Mouse (Mus musculus) embryo, embryonic 9.5 days (tissue): Measurements from ENCODE around the gene Slc44a5.
A peak's percentile ranks its signal among the peaks of the same experiment; 100 is the strongest.
"Not testable (repeated sequence)": the region's sequence is repeated elsewhere in the genome, so short reads cannot be mapped to it uniquely, and the experiment has no call there.

Experiments used
- DNase-seq: peaks from one replicate; pipeline ENCODE4 v3.0.0-alpha.2; 2017; ENCODE audit errors: extremely low spot score

Gene Slc44a5

DNA sequence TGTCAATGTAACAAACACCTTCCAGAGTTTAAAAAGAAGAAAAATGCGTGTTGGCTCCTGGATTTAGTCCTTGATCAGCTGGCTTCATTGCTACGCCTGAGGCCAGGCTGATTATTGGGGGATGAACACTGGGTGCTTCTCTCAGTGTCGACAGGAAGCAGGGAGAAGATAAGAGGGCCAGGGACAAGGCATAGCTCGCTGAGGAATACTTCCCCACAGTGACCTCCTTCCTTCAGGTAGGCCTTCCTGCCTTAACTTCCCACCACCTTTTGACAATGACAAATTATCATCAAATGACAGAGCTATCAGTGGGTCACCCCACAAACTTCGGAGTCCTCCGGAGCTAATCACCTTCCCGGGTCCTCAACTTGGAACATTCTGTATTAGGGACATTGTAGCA is 242.1 kb downstream of the Slc44a5 start:
- no peak for DNase-seq

GRCm38 (mm10) chr3:154215779-154216178 is 242.5 kb downstream of the Slc44a5 start:
- DNase-seq: no peak

DNA sequence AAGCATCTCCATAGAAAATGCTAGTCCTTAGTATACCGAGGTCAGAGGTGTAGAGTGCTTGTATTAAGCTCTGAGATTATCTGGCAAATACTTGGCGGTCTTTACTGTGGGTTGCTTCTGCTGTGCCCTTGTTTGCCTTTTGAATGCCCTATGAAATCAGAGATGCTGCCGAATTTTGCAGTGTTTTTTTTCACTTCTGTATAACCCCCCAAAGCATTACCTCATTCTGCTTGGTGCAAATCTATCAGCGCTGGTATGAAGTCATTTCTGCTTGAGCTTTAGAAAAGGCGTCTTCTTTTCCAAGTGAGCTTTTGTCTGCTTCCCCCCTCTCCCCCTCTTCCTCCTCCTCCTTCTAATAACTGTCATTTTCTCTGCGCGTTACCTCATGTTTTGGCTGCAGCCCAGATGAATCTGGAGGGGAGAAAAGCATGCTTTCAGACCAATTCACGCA is 248.9 kb downstream of the Slc44a5 start:
- no peak for DNase-seq

DNA sequence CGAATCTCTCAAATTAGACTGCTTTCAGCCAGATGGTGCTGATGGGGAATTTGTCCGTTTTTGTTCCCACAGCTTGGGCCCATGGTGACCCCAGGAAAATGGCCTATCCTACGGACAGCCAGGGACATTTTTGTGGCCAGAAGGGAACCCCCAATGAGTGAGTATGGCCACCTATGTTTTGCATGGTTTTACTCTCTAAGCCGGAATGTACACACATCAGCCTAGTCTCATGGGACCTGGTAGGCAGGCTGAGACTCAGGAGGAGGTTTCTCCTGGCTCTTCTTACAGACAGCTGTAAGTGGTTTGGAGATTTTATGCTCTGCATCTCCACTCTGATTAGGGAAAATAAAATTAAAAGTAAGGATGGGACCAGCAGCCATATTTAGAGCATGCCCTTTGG is 249.5 kb downstream of the Slc44a5 start:
- DNase-seq: no peak

GRCm38 (mm10) chr3:154226100-154226752 is 253.0 kb downstream of the Slc44a5 start:
- peak; percentile 69 for DNase-seq

DNA sequence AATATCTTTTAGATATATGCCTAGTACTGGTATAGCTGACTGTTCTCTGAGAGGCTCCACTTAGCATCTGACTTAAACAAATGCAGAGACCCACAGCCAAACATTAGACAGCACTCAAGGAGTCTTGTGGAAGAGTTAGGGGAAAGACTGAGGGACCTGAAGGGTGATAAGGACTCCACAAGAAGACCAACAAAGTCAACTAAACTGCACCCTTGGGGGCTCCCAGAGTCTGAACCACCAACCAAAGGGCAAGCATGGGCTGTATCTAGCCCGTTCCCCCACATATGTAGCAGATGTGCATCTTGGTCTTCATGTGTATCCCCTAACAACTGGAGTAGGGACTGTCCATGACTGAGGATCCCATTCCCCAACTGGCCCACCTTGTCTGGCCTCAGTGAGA is 271.7 kb downstream of the Slc44a5 start:
- DNase-seq: no peak

GRCm38 (mm10) chr3:154251486-154251885 is 278.2 kb downstream of the Slc44a5 start:
- no peak for DNase-seq

DNA sequence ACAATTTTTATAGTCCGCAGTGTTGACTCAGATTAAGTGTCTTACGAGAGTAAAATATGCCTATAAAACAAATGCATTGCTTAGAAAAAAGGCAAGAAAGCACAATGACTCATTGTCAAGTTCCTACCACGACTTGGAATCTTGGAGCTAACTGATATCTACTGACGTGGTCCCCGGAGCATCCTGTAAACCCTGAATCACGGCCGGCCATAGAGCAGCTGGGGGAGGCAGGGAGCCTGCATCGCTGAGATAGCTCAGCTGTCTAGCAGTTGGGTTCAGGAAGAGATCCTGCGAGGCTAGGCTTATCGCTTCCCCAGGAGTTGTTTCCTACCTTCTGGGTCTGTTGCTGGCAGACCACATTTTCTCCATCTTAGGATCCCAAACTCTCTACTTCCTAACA is 279.0 kb downstream of the Slc44a5 start:
- DNase-seq: no peak

DNA sequence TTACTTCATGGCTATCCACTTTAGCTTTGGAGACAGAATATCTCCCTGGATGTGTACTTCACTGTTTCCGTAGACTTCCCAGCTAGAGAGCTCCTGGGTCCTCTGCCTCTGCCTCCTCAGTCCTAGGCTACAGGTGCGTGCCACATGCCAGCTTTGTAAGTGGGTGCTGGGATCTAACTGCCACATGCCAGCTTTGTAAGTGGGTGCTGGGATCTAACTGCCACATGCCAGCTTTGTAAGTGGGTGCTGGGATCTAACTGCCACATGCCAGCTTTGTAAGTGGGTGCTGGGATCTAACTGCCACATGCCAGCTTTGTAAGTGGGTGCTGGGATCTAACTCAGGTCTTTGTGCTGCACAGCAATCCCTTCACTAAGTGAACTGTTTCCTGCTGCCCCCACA is 281.0 kb downstream of the Slc44a5 start:
- DNase-seq: not testable (repeated sequence)

DNA sequence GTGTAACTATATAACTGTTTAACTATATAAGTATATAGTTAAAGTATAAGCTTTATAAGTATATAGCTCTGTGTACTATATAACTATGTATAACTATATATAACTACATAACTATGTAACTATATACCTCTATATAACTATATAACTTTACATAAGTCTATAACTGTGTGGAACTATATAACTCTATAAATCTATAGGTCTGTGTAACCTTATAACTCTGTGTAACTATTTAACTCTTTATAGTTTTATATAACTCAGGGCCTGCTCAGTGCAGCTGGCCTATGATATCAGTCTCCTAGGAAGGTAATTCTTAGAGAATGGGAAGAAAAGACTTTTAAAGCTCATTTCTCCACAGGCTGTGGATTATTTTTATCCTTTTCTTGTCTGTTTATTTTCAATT is 284.1 kb downstream of the Slc44a5 start:
- DNase-seq: no peak

- no peak for DNase-seq
These were observed 295.1 kb downstream of the Slc44a5 start for GRCm38 (mm10) chr3:154268313-154268712.

DNA sequence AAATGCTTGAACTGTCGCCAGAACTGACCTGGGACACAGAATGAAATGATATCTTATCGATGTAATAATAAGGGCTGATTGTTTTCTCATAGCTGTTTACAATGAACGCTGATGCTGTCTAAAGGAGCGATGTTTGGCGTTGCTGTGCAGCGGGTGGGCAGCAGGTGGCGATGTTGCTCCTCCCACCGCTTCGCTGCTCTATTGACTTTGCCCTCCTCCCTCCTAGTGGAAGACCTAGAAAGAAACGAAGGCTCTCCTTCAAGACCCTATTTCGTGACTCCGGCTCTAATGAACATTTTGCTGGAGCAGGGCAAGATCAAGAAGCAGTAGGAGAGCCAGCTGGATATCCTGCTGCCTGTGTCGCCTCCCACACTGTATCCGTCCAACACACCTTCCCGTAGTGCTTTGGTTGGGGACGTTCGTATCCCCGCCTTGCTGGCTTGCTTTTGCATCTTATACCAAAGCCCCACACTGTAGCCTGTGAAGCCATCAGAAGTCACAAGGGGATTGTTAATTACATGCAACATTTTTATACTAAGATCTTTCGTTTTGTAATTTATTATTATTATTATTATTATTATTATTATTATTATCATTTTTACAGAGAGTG is 296.6 kb downstream of the Slc44a5 start:
- DNase-seq: peak; percentile 83

GRCm38 (mm10) chr3:154274681-154275080 is 301.4 kb downstream of the Slc44a5 start:
- no peak for DNase-seq

DNA sequence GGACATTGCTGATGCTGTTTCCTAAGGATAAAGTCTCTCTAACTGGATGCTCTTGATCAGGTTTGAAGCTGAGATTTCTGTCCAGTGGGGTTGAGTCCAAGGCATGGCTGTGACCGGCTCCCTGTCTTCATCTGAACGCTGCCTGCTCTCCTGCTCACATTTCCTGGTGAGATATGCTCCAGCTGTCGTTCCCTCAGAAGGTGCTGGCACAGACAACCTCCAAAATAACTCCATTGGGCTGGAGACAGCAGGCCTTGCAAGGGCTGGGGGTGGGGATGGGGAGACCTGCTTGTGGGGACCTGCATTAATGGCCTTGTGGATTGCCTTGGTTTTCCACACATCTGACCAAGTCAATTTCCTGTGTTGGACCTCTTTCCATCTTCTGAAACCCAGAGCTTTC is 311.0 kb downstream of the Slc44a5 start:
- no peak for DNase-seq

DNA sequence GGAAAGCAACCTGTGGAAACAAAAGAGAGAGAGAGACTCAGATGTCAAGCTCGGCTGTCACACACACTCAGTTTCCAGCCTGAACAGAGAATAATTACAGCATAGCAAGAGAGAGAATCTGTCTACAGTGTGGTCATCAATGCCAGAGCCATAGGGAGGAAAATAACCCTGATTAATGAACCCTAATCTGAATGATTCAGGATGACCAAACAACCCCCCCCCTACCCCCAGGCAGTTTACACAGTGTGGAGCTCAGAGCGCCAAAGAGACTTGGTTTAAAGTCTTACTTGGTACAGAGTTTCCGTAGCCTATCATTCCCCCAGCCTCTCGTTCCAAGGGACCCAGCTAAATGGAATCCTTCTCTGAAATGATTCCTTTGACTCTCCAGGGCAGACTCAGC is 312.1 kb downstream of the Slc44a5 start:
- DNase-seq: no peak

DNA sequence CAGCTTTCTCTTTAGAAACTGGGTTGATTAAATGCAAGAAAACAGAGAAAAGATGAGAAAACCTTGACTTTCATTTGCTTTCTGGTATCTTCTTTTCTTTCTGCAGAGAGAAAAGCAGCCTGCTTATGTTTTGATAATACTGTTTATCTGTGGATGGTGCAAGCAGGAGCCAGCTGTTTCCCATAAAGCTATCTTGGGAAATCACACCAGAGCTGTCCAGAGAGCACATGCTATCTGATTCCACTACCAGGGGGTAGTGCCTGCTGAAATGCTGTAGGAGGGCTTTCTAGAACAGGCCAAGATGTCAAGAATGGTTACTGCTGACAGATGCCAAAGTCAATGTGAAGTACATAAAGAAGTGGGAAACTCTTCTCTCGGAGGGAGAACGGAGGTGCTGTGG is 314.0 kb downstream of the Slc44a5 start:
- DNase-seq: no peak

DNA sequence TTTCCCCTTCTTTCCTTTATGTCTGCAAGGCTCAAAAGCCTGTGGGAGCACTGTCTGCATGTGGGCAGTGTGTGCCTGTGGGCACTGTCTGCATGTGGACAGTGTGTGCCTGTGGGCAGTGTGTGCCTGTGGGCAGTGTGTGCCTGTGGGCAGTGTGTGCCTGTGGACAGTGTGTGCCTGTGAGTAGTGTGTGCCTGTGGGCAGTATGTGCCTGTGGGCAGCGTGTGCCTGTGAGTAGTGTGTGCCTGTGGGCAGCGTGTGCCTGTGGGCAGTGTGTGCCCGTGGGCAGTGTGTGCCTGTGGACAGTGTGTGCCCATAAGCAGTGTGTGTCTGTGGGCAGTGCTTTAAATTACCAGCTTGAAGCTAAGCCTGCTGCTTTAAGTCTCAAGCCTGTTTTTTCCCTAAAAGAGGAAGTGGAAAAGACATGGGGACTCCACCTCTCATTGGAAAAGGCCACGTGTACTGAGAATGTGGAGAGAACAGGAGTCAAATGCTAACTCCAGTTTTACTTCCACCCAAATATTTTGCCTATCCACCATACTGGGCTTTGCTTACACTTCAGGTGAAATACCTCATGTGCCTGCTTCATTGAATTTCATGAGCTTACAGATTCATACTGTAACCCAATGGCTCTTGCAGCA is 315.3 kb downstream of the Slc44a5 start:
- no peak for DNase-seq

DNA sequence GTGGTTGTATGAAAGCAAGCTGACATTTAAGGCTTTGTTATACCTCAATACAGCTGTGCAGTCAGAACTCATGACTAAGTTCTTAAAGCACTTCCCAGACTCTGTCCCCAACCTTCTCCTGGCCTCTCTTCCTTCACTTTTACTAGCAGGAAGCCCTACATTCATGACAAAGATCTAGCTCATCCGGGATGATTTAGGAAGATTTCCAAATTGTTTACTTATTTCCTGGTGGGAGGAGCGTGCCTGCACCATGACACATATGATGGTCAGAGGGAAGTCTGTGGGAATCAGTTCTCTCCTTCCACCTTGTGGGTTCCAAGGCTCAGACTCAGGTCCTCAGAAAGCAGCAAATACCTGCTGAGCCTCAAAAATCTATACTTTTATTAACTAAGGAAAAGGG is 317.1 kb downstream of the Slc44a5 start:
- DNase-seq: no peak

DNA sequence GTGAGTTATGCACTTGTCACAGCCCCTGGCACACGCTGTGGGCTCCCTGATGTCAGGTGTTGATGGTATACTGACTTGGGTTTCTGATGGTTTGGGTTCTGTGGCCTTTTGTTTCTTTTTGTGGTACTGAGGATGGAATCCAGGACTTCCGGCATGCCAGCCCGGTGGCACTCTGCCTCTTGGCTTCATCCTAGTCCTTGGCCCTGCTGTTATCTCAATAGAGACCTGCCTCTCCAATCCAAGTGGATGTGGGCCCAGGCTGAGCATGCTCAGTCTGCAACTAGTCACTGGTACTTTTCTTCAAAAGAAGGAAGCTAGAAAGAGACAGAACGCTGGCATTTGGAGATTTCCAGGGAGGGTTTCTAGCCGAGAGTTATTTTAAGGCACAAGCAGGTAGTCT is 318.9 kb downstream of the Slc44a5 start:
- DNase-seq: no peak

DNA sequence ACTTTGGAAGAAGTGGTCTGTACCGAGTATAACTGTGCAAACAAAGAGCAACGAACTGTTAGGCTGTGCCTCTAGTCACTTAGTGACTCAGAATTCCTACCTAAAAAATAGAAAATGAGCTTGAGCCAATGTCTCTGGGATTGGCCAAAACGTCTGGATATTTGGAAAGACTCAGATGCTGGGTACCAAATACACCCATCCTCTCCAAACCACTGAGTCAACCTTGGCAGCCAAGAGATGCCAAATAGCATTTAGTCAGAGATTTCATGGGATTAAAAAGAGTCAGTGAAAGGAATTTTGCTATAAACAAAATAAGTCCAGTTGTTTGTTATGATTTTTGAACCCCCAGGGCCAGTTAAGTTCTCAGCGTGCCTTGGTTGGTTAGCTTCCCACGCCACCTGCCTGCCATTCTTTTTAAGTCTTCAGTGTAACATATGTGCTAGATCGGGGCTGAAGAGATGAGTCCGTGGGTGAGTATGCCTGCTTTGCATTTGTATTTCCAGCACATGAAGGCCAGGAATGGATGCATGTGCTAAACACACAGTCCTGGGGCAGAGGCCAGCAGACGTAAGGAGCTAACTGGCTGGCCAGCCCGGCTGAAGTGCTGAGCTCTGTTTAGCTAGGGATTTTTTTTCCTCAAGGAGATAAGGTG is 320.7 kb downstream of the Slc44a5 start:
- no peak for DNase-seq

DNA sequence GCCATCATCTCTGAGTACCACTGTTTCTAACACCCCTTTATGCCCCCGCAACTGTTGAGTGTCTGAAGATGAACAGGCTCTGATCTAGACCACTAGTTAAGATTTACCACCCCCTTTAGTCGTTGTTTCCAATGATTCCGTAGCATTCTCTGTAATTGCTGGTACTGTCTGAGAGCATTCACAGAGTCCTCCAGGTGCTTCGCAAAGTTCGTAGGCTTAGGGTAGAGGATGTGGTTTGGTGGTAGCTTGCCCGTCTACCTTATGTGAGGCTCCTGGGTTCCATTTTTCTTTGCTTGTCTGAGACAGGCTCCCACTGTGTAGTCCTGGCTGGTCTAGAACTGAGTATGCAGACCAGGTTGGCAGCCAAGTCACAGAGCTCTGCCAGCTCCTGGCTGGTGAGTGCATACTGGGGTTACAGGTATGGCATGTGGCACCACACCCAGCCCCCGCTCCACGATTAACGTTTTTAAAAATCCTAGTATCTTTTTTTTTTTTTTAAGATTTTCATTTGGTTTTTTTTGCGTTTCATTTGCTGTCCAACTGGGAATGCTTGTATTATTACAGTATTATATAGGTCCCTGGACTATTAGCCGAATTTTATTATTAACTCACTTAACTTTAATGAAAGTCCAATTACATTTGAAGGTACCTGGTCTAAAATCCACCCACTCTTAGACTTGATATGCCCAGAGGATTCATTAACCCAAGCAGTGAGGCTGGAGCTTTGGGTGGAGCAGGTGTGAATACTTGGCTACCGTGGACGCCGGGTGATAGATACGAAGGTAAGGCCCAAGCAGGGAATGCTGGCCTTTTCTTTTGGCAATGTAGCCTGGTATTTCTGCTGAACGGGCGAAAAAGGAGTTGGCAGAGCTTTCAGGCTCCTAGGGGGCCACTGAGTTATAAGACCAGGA is 321.9 kb downstream of the Slc44a5 start:
- no peak for DNase-seq

DNA sequence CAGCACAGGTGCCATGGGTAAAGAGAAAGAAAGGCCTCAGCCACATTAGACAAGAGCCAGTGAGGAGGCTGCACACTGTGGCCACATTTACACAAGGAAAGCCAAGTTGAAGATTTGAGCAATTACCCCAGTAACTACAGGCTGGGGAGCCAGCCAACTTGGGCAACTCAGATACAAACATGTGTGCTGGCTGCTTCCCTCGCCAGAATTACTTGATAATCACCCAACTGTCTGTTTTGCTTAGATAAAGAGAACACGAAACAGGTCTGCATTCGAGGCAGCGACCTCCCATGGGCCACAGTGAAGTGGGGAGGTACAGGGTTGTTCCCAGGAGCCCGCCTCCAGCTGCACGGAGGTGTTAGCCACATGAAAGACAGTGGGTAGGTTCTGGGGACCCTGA is 324.3 kb downstream of the Slc44a5 start:
- no peak for DNase-seq
